Mouse (Mus musculus): ENCODE data around the gene Cd82.

The Cd82 gene

GRCm38 (mm10) chr2:93443106-93443505, 19.8 kb downstream of the Cd82 start:
- peak; percentile 78 for DNase-seq

GRCm38 (mm10) chr2:93439812-93440559, 23.0 kb downstream of the Cd82 start:
- peak; percentile 77 for DNase-seq

GRCm38 (mm10) chr2:93439352-93439771, 23.6 kb downstream of the Cd82 start:
- DNase-seq: peak; percentile 80

- DNase-seq: no peak
Measured at GRCm38 (mm10) chr2:93438335-93438734, 24.6 kb downstream of the Cd82 start.

GRCm38 (mm10) chr2:93435577-93435976, 27.4 kb downstream of the Cd82 start:
- DNase-seq: no peak

- DNase-seq: no peak
Measured at GRCm38 (mm10) chr2:93434896-93435295, 28.0 kb downstream of the Cd82 start.

GRCm38 (mm10) chr2:93433543-93433942, 29.4 kb downstream of the Cd82 start:
- DNase-seq: no peak

GRCm38 (mm10) chr2:93432600-93433389, 30.1 kb downstream of the Cd82 start:
- DNase-seq: peak; percentile 64

GRCm38 (mm10) chr2:93431575-93432325, 31.2 kb downstream of the Cd82 start:
- no peak for DNase-seq

GRCm38 (mm10) chr2:93430993-93431392, 31.9 kb downstream of the Cd82 start:
- no peak for DNase-seq

GRCm38 (mm10) chr2:93428004-93428531, 34.9 kb downstream of the Cd82 start:
- DNase-seq: peak; percentile 45

- DNase-seq: no peak
Measured at GRCm38 (mm10) chr2:93427000-93427715, 35.8 kb downstream of the Cd82 start.

GRCm38 (mm10) chr2:93425810-93426209, 37.1 kb downstream of the Cd82 start:
- DNase-seq: no peak

GRCm38 (mm10) chr2:93424307-93424984, 38.5 kb downstream of the Cd82 start:
- no peak for DNase-seq

- DNase-seq: peak; percentile 84
Measured at GRCm38 (mm10) chr2:93421320-93421719, 41.6 kb downstream of the Cd82 start.

GRCm38 (mm10) chr2:93419971-93420370, 43.0 kb downstream of the Cd82 start:
- no peak for DNase-seq

GRCm38 (mm10) chr2:93418396-93418795, 44.5 kb downstream of the Cd82 start:
- DNase-seq: peak; percentile 76

GRCm38 (mm10) chr2:93416874-93417709, 45.8 kb downstream of the Cd82 start:
- DNase-seq: peak; percentile 5

- DNase-seq: peak; percentile 55
Measured at GRCm38 (mm10) chr2:93415281-93415680, 47.7 kb downstream of the Cd82 start.

- peak; percentile 5 for DNase-seq
Measured at GRCm38 (mm10) chr2:93414163-93414562, 48.8 kb downstream of the Cd82 start.

Data from kidney, adult 9 months (tissue).